In genomic region chr4:125814311-125814710, GRCm38 (mm10) we compare ENCODE assay signal across 15 mouse cellular contexts.
DNase-seq lines count a peak whose midpoint lies in the region; ATAC-seq and TF ChIP-seq lines count a peak whose summit lies in the region.
"Had no signal": no experiment of that assay in that cellular context is flagged by ENCODE, and none has a peak within 500 bp of the region (broad histone marks: within the 10 kb centered on the region; RNA-seq: fewer than 3 reads in every experiment).

No protein-coding gene starts in this region.

- no peak for TF ChIP-seq CTCF in stomach, postnatal 0 days (IDR thresholded peaks at IDR 0.05; ENCODE audit: low read depth)
- TF ChIP-seq CTCF in hindbrain, postnatal 0 days (IDR thresholded peaks at IDR 0.05; ENCODE audit: low read depth), result no peak

- no peak for ATAC-seq in stomach, postnatal 0 days (ENCODE audit: low FRiP score, low TSS enrichment)
- ATAC-seq in hindbrain, postnatal 0 days, result no peak
- ATAC-seq: intestine, embryonic 15.5 days; midbrain, embryonic 15.5 days had no signal

- H3K4me3 ChIP-seq in stomach, postnatal 0 days (ENCODE audit: low read depth, low read length), result no peak overlapping the region
- H3K4me3 ChIP-seq in hindbrain, postnatal 0 days (ENCODE audit: low read length), result no peak overlapping the region
- H3K4me3 ChIP-seq: heart, adult 2 months; intestine, embryonic 15.5 days; lung, embryonic 15.5 days; midbrain, embryonic 15.5 days; neural tube, embryonic 15.5 days had no signal

- H3K27me3 ChIP-seq in stomach, postnatal 0 days (ENCODE audit: control insufficient read depth, insufficient read depth, low read length), result no peaks in the 10 kb centered on the region
- no peaks in the 10 kb centered on the region for H3K27me3 ChIP-seq in hindbrain, postnatal 0 days (ENCODE audit: insufficient read depth, low read length)
- H3K27me3 ChIP-seq: intestine, embryonic 15.5 days; lung, embryonic 15.5 days; midbrain, embryonic 15.5 days; neural tube, embryonic 15.5 days had no signal

- no peak overlapping the region for H3K9ac ChIP-seq in stomach, postnatal 0 days (ENCODE audit: low read length)
- H3K9ac ChIP-seq in hindbrain, postnatal 0 days (replicated peaks; ENCODE audit: low read length), result no peak overlapping the region
- H3K9ac ChIP-seq: intestine, embryonic 15.5 days; lung, embryonic 15.5 days; midbrain, embryonic 15.5 days; neural tube, embryonic 15.5 days had no signal

- H3K4me1 ChIP-seq in stomach, postnatal 0 days (replicated peaks; ENCODE audit: control insufficient read depth, insufficient read depth), result no peaks in the 10 kb centered on the region
- H3K4me1 ChIP-seq in hindbrain, postnatal 0 days (ENCODE audit: insufficient read depth, low read length), result no peaks in the 10 kb centered on the region
- H3K4me1 ChIP-seq: intestine, embryonic 15.5 days; lung, embryonic 15.5 days had no signal

- TF ChIP-seq EP300 in stomach, postnatal 0 days (optimal IDR thresholded peaks at IDR 0.05), result no peak

- H3K36me3 ChIP-seq in stomach, postnatal 0 days (ENCODE audit: control insufficient read depth, insufficient read depth, low read length), result no peaks in the 10 kb centered on the region
- no peaks in the 10 kb centered on the region for H3K36me3 ChIP-seq in hindbrain, postnatal 0 days (ENCODE audit: insufficient read depth, low read length)
- H3K36me3 ChIP-seq: intestine, embryonic 15.5 days; lung, embryonic 15.5 days; midbrain, embryonic 15.5 days; neural tube, embryonic 15.5 days had no signal

- intact Hi-C loops in left cerebral cortex, postnatal 10 days (cut with DNase I), result no loop called here

- DNase-seq in cerebellum, postnatal 14 days, result peak; percentile 57 to 63
- no peak for DNase-seq in cerebellum, adult 9-11 months
- peak; percentile 91 for DNase-seq in brain, adult 2 months (ENCODE audit: low read depth, low spot score)
- peak; percentile 75 to 87 for DNase-seq in layer of hippocampus, adult 18-20 months (ENCODE audit: low spot score in 2 of 2)
- DNase-seq in left cerebral cortex, postnatal 10 days (ENCODE audit: extremely low spot score in 1 of 2, low spot score in 2 of 2), result peak; percentile 87 to 89
- DNase-seq in adrenal gland, postnatal 14 days, result no peak
- DNase-seq in stomach, postnatal 0 days (ENCODE audit: low spot score), result no peak
- DNase-seq in hindbrain, postnatal 0 days (ENCODE audit: low spot score), result no peak
- DNase-seq: cerebellum, adult 11 months; heart, adult 2 months; spleen, adult 18-20 months had no signal

- H3K4me2 ChIP-seq in stomach, postnatal 0 days (replicated peaks; ENCODE audit: low read depth), result no peak overlapping the region
- no peak overlapping the region for H3K4me2 ChIP-seq in hindbrain, postnatal 0 days (ENCODE audit: low read depth, low read length)
- H3K4me2 ChIP-seq: intestine, embryonic 15.5 days; lung, embryonic 15.5 days; midbrain, embryonic 15.5 days; neural tube, embryonic 15.5 days had no signal

- no peaks in the 10 kb centered on the region for H3K9me3 ChIP-seq in stomach, postnatal 0 days (ENCODE audit: control insufficient read depth, low read length)
- no peaks in the 10 kb centered on the region for H3K9me3 ChIP-seq in hindbrain, postnatal 0 days (ENCODE audit: low read length)
- H3K9me3 ChIP-seq: intestine, embryonic 15.5 days; lung, embryonic 15.5 days; midbrain, embryonic 15.5 days; neural tube, embryonic 15.5 days had no signal

- 66% methylated on average over 12 of the region's 12 CpGs for WGBS in stomach, postnatal 0 days
- WGBS in hindbrain, postnatal 0 days, result 67% methylated on average over 12 of the region's 12 CpGs

- no peak overlapping the region for H3K27ac ChIP-seq in stomach, postnatal 0 days (replicated peaks)
- H3K27ac ChIP-seq in hindbrain, postnatal 0 days, result no peak overlapping the region
- H3K27ac ChIP-seq: heart, adult 2 months; intestine, embryonic 15.5 days; lung, embryonic 15.5 days; midbrain, embryonic 15.5 days; neural tube, embryonic 15.5 days had no signal

Comparison
In these comparisons a context has a peak if more than half of its experiments do, and no peak if none do; other contexts are left out.
1. DNase-seq: peak in cerebellum, postnatal 14 days (2 of 2), brain, adult 2 months (single experiment), layer of hippocampus, adult 18-20 months (2 of 2) and left cerebral cortex, postnatal 10 days (2 of 2); none in cerebellum, adult 9-11 months (single experiment), adrenal gland, postnatal 14 days (single experiment), stomach, postnatal 0 days (single experiment) and hindbrain, postnatal 0 days (single experiment).